Mouse (Mus musculus) R1 (cell line): Measurements from ENCODE around the gene Hand1.
"Not testable (repeated sequence)": the region's sequence is repeated elsewhere in the genome, so short reads cannot be mapped to it uniquely, and the experiment has no call there.

Experiments used
- DNase-seq: peaks from one replicate; pipeline ENCODE4 v3.0.0-alpha.2; 2018; ENCODE audit warnings: low read depth, low spot score

The Hand1 gene

GRCm38 (mm10) chr11:57832552-57833201 is at the start of gene Hand1:
Gene Hand1, minus strand, starts transcription at chr11:57832818.
- peak; percentile 41 for DNase-seq

- DNase-seq, result no peak
These were observed 43.5 kb upstream of the Hand1 start for GRCm38 (mm10) chr11:57876157-57876556.

GRCm38 (mm10) chr11:57873014-57873413 is 40.4 kb upstream of the Hand1 start:
- DNase-seq, result no peak

- DNase-seq, result peak; percentile 90
These were observed 36.3 kb upstream of the Hand1 start for GRCm38 (mm10) chr11:57868753-57869460.

GRCm38 (mm10) chr11:57866466-57866865 is 33.8 kb upstream of the Hand1 start:
- DNase-seq, result no peak

- DNase-seq, result no peak
These were observed 32.0 kb upstream of the Hand1 start for GRCm38 (mm10) chr11:57864577-57864976.

GRCm38 (mm10) chr11:57862088-57862487 is 29.5 kb upstream of the Hand1 start:
- DNase-seq, result no peak

GRCm38 (mm10) chr11:57857709-57858108 is 25.1 kb upstream of the Hand1 start:
- DNase-seq, result no peak

GRCm38 (mm10) chr11:57853571-57853970 is 21.0 kb upstream of the Hand1 start:
- no peak for DNase-seq

- peak; percentile 64 for DNase-seq
These were observed 18.3 kb upstream of the Hand1 start for GRCm38 (mm10) chr11:57850931-57851330.

- DNase-seq, result no peak
These were observed 17.7 kb upstream of the Hand1 start for GRCm38 (mm10) chr11:57850298-57850697.

- DNase-seq, result no peak
These were observed 14.8 kb upstream of the Hand1 start for GRCm38 (mm10) chr11:57847396-57847795.

GRCm38 (mm10) chr11:57846421-57847363 is 14.1 kb upstream of the Hand1 start:
- not testable (repeated sequence) for DNase-seq

GRCm38 (mm10) chr11:57841391-57841790 is 8.8 kb upstream of the Hand1 start:
- DNase-seq, result no peak

- no peak for DNase-seq
These were observed 8.4 kb upstream of the Hand1 start for GRCm38 (mm10) chr11:57840986-57841385.

- no peak for DNase-seq
These were observed 5.5 kb upstream of the Hand1 start for GRCm38 (mm10) chr11:57837861-57838680.

GRCm38 (mm10) chr11:57836872-57837680 is 4.5 kb upstream of the Hand1 start:
- no peak for DNase-seq

GRCm38 (mm10) chr11:57836401-57836800 is 3.8 kb upstream of the Hand1 start:
- no peak for DNase-seq

- no peak for DNase-seq
These were observed 3.3 kb upstream of the Hand1 start for GRCm38 (mm10) chr11:57835931-57836330.

GRCm38 (mm10) chr11:57835331-57835730 is 2.7 kb upstream of the Hand1 start:
- DNase-seq, result no peak
